Mouse (Mus musculus) right cerebral cortex, postnatal 14 days (tissue): ENCODE data around the gene Gm17693.
"Not testable (repeated sequence)": the region's sequence is repeated elsewhere in the genome, so short reads cannot be mapped to it uniquely, and the experiment has no call there.

Experiments
- DNase-seq: peaks from one replicate; pipeline ENCODE4 v3.0.0; 2022

Gm17693 gene

DNA sequence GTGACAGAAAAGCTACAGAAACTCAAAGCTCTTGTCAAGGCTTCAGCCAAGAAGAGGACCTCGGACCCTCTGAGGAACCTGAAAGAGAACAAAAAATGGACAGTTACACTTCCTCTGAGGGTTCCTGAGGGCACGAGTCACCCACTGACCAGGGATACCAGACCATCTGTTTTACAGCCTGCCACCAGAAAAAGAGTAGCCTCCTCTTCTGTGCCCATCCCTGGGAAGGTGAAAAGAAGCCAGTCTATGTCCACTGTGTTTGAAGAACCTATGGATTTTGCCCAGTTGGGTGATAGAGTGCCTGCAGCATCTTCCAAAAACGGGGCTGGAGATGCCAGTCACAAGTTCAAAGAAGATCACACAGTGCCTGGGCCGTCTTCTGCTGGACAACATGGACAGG is at the start of gene Gm17693:
Gene Gm17693 (plus strand): TSS at position 301 of the 400 bp plus-strand sequence.
- DNase-seq, result not testable (repeated sequence)
